Mouse (Mus musculus): Measurements from ENCODE around the gene Sp1.

GRCm38 (mm10) chr15:102377163-102377543, 28.8 kb upstream of the Sp1 start:
- TF ChIP-seq CTCF (IDR thresholded peaks at IDR 0.05; ENCODE audit: insufficient read depth, low read depth, low read length) (peak; percentile 67), POLR2A (IDR thresholded peaks at IDR 0.05; ENCODE audit: insufficient read depth, low read depth, low read length) (no peak)
